Mouse (Mus musculus): ENCODE data around the gene Fgfr2.

DNA sequence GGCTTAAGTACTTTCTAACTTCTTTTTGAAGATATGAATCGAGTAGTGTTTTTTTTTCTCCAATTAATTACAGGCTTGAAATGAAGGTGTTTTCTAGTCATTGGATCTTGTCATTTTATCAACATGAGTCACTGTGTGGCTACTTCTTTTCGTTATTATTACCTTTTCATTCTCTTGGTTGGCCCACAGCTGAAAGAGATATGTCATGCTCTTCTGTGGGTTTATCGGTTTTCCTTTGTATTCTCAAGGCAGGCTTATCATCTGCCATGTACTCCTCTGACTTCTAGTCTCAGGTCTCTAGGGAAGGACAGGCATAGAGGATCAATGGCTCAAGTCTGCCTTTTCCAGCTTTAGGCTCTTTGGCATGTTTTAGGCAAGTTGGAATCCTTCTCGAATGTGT, 712.2 kb downstream of the Fgfr2 start:
- TF ChIP-seq CTCF (IDR thresholded peaks at IDR 0.05; ENCODE audit: control insufficient read depth, insufficient read depth, insufficient read length) (no peak), MYOD1 (IDR thresholded peaks at IDR 0.05; ENCODE audit: control insufficient read depth, insufficient read length, low read depth) (no peak), USF1 (IDR thresholded peaks at IDR 0.05; ENCODE audit: low read depth) (no peak), MAX (IDR thresholded peaks at IDR 0.05) (no peak), MYOG (IDR thresholded peaks at IDR 0.05; ENCODE audit: control insufficient read depth, extremely low read depth, insufficient read length) (no peak), CEBPB (IDR thresholded peaks at IDR 0.05; ENCODE audit: low read depth) (no peak), FOSL1 (IDR thresholded peaks at IDR 0.05; ENCODE audit: insufficient read depth, low read length, poor library complexity, severe bottlenecking) (no peak)
